ENCODE assay signal across 9 mouse cellular contexts in genomic region chr7:27128162-27128561, GRCm38 (mm10). TPM values are rescaled to one million over a fixed set of nuclear protein-coding genes. Genes with fewer than 3 reads are reported as not detected.
A peak's percentile ranks its signal among the peaks of the same experiment; 100 is the strongest.
DNase-seq lines count a peak whose midpoint lies in the region; ATAC-seq lines count a peak whose summit lies in the region.
"Had no signal": no experiment of that assay in that cellular context is flagged by ENCODE, and none has a peak within 500 bp of the region (broad histone marks: within the 10 kb centered on the region; RNA-seq: fewer than 3 reads in every experiment).

No protein-coding gene starts in this region.

- no peak overlapping the region for H3K4me2 ChIP-seq in midbrain, embryonic 12.5 days (replicated peaks)
- H3K4me2 ChIP-seq in midbrain, embryonic 15.5 days: no peak overlapping the region

- H3K36me3 ChIP-seq in midbrain, embryonic 12.5 days: no peaks in the 10 kb centered on the region
- no peaks in the 10 kb centered on the region for H3K36me3 ChIP-seq in midbrain, embryonic 15.5 days (replicated peaks)

- WGBS in midbrain, embryonic 12.5 days: 44% methylated on average over 3 of the region's 3 CpGs
- 47% methylated on average over 3 of the region's 3 CpGs for WGBS in midbrain, embryonic 15.5 days

- DNase-seq in CD4-positive, CD25-positive, alpha-beta regulatory T cell, adult 2 months (ENCODE audit: low read depth, low spot score): peak; percentile 39
- peak; percentile 10 to 27 for DNase-seq in frontal cortex, postnatal 25 days (ENCODE audit: low spot score in 2 of 2)
- peak; percentile 50 to 61 for DNase-seq in kidney, postnatal 36 days
- peak; percentile 13 for DNase-seq in thymus, postnatal 36 days

- no peak overlapping the region for H3K9ac ChIP-seq in midbrain, embryonic 12.5 days (replicated peaks)
- no peak overlapping the region for H3K9ac ChIP-seq in midbrain, embryonic 15.5 days

- H3K9me3 ChIP-seq in midbrain, embryonic 12.5 days: no peaks in the 10 kb centered on the region
- no peaks in the 10 kb centered on the region for H3K9me3 ChIP-seq in midbrain, embryonic 15.5 days

- H3K27me3 ChIP-seq in midbrain, embryonic 12.5 days: no peaks in the 10 kb centered on the region
- H3K27me3 ChIP-seq in midbrain, embryonic 15.5 days (replicated peaks): no peaks in the 10 kb centered on the region

- no peak overlapping the region for H3K27ac ChIP-seq in midbrain, embryonic 12.5 days (replicated peaks)
- no peak overlapping the region for H3K27ac ChIP-seq in midbrain, embryonic 15.5 days

- no peaks in the 10 kb centered on the region for H3K4me1 ChIP-seq in midbrain, embryonic 12.5 days
- no peaks in the 10 kb centered on the region for H3K4me1 ChIP-seq in midbrain, embryonic 15.5 days

- H3K4me3 ChIP-seq in midbrain, embryonic 12.5 days: no peak overlapping the region
- H3K4me3 ChIP-seq in midbrain, embryonic 15.5 days: no peak overlapping the region

- ATAC-seq in CD4-positive, CD25-positive, alpha-beta regulatory T cell, adult 4 months: no peak
- peak; percentile 54; the same call in 1 of the 2 replicates for ATAC-seq in midbrain, embryonic 12.5 days (ENCODE audit: low FRiP score, low read depth)
- ATAC-seq in midbrain, embryonic 15.5 days (replicated peaks): no peak
- ATAC-seq in megakaryocyte progenitor cell, adult 5-6 weeks (replicated peaks; ENCODE audit: poor library complexity): peak; percentile 93

RNA-seq across cellular contexts. Expression of gene Cyp2f2, which starts 8.5 kb away (rescaled TPM):
- polyA plus RNA-seq in CD4-positive, CD25-positive, alpha-beta regulatory T cell, adult 4 months (2017; shearing (Covaris generic)): not detected
- polyA plus RNA-seq in midbrain, embryonic 12.5 days (2016; fragmentation: Nextera tagmentation; extraction: Ambion mirVana): not detected in 2 replicates
- 0.09 and 0.15 TPM in 2 replicates for polyA plus RNA-seq in midbrain, embryonic 15.5 days (2015; fragmentation: Nextera tagmentation; extraction: Ambion mirVana)
- total RNA-seq in megakaryocyte progenitor cell, adult 5-6 weeks (2015): not detected in 2 replicates
- not detected in 2 replicates for total RNA-seq in megakaryocyte progenitor cell, adult 5-6 weeks (2017)
- total RNA-seq: neutrophil, adult 5-6 weeks had no signal

RNA-seq across cellular contexts. Expression of gene Cyp2t4, which starts 25.4 kb away (rescaled TPM):
- under 1 TPM in 1 of 2 experiments, not detected in 1; 0.78 TPM for polyA plus RNA-seq in CD4-positive, CD25-positive, alpha-beta regulatory T cell, adult 4 months (2017; shearing (Covaris generic))
- polyA plus RNA-seq in midbrain, embryonic 12.5 days (2016; fragmentation: Nextera tagmentation; extraction: Ambion mirVana): 0.18 and 0.27 TPM in 2 replicates
- polyA plus RNA-seq in midbrain, embryonic 15.5 days (2015; fragmentation: Nextera tagmentation; extraction: Ambion mirVana): 0.11 TPM in 1 of 2 replicates, not detected in the other
- not detected in 2 replicates for total RNA-seq in megakaryocyte progenitor cell, adult 5-6 weeks (2015)
- not detected in 2 replicates for total RNA-seq in megakaryocyte progenitor cell, adult 5-6 weeks (2017)
- total RNA-seq: neutrophil, adult 5-6 weeks had no signal

RNA-seq across cellular contexts. Expression of gene Egln2, which starts 38.4 kb away (rescaled TPM):
- 10 to 100 TPM; 16.8 to 16.9 TPM for polyA plus RNA-seq in CD4-positive, CD25-positive, alpha-beta regulatory T cell, adult 4 months (2017; shearing (Covaris generic))
- polyA plus RNA-seq in midbrain, embryonic 12.5 days (2016; fragmentation: Nextera tagmentation; extraction: Ambion mirVana): 94.2 and 100 TPM in 2 replicates
- 113 and 126 TPM in 2 replicates for polyA plus RNA-seq in midbrain, embryonic 15.5 days (2015; fragmentation: Nextera tagmentation; extraction: Ambion mirVana)
- total RNA-seq in megakaryocyte progenitor cell, adult 5-6 weeks (2015): 7.8 and 7.9 TPM in 2 replicates
- 26.2 and 26.3 TPM in 2 replicates for total RNA-seq in megakaryocyte progenitor cell, adult 5-6 weeks (2017)

RNA-seq across cellular contexts. Expression of gene Rab4b, which starts 50.5 kb away (rescaled TPM):
- polyA plus RNA-seq in CD4-positive, CD25-positive, alpha-beta regulatory T cell, adult 4 months (2017; shearing (Covaris generic)): 100 to 1,000 TPM; 118 to 144 TPM
- polyA plus RNA-seq in midbrain, embryonic 12.5 days (2016; fragmentation: Nextera tagmentation; extraction: Ambion mirVana): 82.9 and 83.0 TPM in 2 replicates
- polyA plus RNA-seq in midbrain, embryonic 15.5 days (2015; fragmentation: Nextera tagmentation; extraction: Ambion mirVana): 101 and 107 TPM in 2 replicates
- total RNA-seq in megakaryocyte progenitor cell, adult 5-6 weeks (2015): 43.2 and 43.5 TPM in 2 replicates
- total RNA-seq in megakaryocyte progenitor cell, adult 5-6 weeks (2017): 8.5 and 9.8 TPM in 2 replicates

RNA-seq across cellular contexts. Expression of gene Gm21983, which starts 52.7 kb away (rescaled TPM):
- polyA plus RNA-seq in CD4-positive, CD25-positive, alpha-beta regulatory T cell, adult 4 months (2017; shearing (Covaris generic)): not detected
- polyA plus RNA-seq in midbrain, embryonic 12.5 days (2016; fragmentation: Nextera tagmentation; extraction: Ambion mirVana): 0.59 TPM in 1 of 2 replicates, not detected in the other
- polyA plus RNA-seq in midbrain, embryonic 15.5 days (2015; fragmentation: Nextera tagmentation; extraction: Ambion mirVana): 0.40 and 0.62 TPM in 2 replicates
- not detected in 2 replicates for total RNA-seq in megakaryocyte progenitor cell, adult 5-6 weeks (2015)
- not detected in 2 replicates for total RNA-seq in megakaryocyte progenitor cell, adult 5-6 weeks (2017)
- total RNA-seq: neutrophil, adult 5-6 weeks had no signal

Comparison
In these comparisons a context has a peak if more than half of its experiments do, and no peak if none do; other contexts are left out.
1. ATAC-seq: peak in midbrain, embryonic 12.5 days (single experiment) and megakaryocyte progenitor cell, adult 5-6 weeks (single experiment); none in CD4-positive, CD25-positive, alpha-beta regulatory T cell, adult 4 months (single experiment) and midbrain, embryonic 15.5 days (single experiment).
2. Peak in every context shown above with its lines, with median percentiles within 50 percentile points of each other: DNase-seq.